Mouse (Mus musculus) limb, embryonic 14.5 days (tissue): ENCODE measurements around the gene Vstm2l. TPM values are rescaled to one million over a fixed set of nuclear protein-coding genes. Genes with fewer than 3 reads are reported as not detected.

ENCODE experiments used
- ATAC-seq: fragments of 200-750 bp; cut with Nextera tagmentation; 2 replicates; pipeline ENCODE4 v1.8.0; 2017; ENCODE audit warnings: low read depth, moderate number of reproducible peaks, moderate TSS enrichment; ENCODE audit not compliant: low FRiP score
- DNase-seq: peaks from one replicate; pipeline ENCODE4 v3.0.0-alpha.2; 2015; ENCODE audit warnings: low spot score
- H3K27ac ChIP-seq: fragments of 300-500 bp; sonication (generic); replicated peaks from 2 replicates; pipeline ENCODE4 v1.5.1; 2014; ENCODE audit warnings: low read depth, mild to moderate bottlenecking, low read length, moderate library complexity, mixed read lengths
- H3K27me3 ChIP-seq: fragments of 300-500 bp; sonication (generic); 2 replicates; pipeline ENCODE4 v1.6.1; 2014; ENCODE audit warnings: low read length, mixed read lengths; ENCODE audit not compliant: control insufficient read depth, insufficient read depth
- H3K36me3 ChIP-seq: fragments of 300-500 bp; sonication (generic); 2 replicates; pipeline ENCODE4 v1.6.1; 2014; ENCODE audit warnings: mild to moderate bottlenecking, low read length, moderate library complexity, mixed read lengths; ENCODE audit not compliant: control insufficient read depth, insufficient read depth
- H3K4me1 ChIP-seq: fragments of 300-500 bp; sonication (generic); 2 replicates; pipeline ENCODE4 v1.6.1; 2014; ENCODE audit warnings: antibody characterized with exemption, low read length, mixed read lengths; ENCODE audit not compliant: control insufficient read depth, insufficient read depth
- H3K4me2 ChIP-seq: fragments of 300-500 bp; sonication (generic); replicated peaks from 2 replicates; pipeline ENCODE4 v1.6.1; 2014; ENCODE audit warnings: low read depth, mild to moderate bottlenecking, low read length, moderate library complexity; ENCODE audit not compliant: severe bottlenecking
- H3K4me3 ChIP-seq: fragments of 300-500 bp; sonication (generic); replicated peaks from 2 replicates; pipeline ENCODE4 v1.5.1; 2014; ENCODE audit warnings: low read length
- H3K9ac ChIP-seq: fragments of 300-500 bp; sonication (generic); 2 replicates; pipeline ENCODE4 v1.6.1; 2014; ENCODE audit warnings: mild to moderate bottlenecking, low read depth, low read length, moderate library complexity; ENCODE audit not compliant: severe bottlenecking
- H3K9me3 ChIP-seq: fragments of 300-500 bp; sonication (generic); 2 replicates; pipeline ENCODE4 v1.6.1; 2016; ENCODE audit warnings: low read length; ENCODE audit not compliant: control insufficient read depth
- POLR2A ChIP-seq: fragments of 200-500 bp; IDR thresholded peaks from 2 replicates; pipeline ENCODE4 v1.8.0; 2012; ENCODE audit warnings: inconsistent platforms, mild to moderate bottlenecking, moderate library complexity, borderline replicate concordance; ENCODE audit not compliant: insufficient read depth, insufficient read length; ENCODE audit errors: extremely low read depth
- WGBS: fragments of 180-500 bp; shearing (Covaris S2); extraction: QIAGEN DNeasy Blood & Tissue Kit; methylation state at CpG from one replicate; pipeline ENCODE4 v1.1.7; 2014; 5-methylcytosine and 5-hydroxymethylcytosine counted together
- polyA plus RNA-seq, 2 experiments: library from polyadenylated mRNA; depleted of rRNA in 1 of 2; stranded (reverse) in 1 of 2; unstranded in 1 of 2; fragments of >200 nt; fragmentation: Nextera tagmentation in 1 of 2; extraction: Ambion mirVana in 1 of 2; gene quantifications; 2 replicates each; pipeline versions ENCODE4 v1.2.1 to v1.2.3; 2012 to 2014

The Vstm2l gene
- polyA plus RNA-seq, 2 experiments: 0.83 TPM; not detected in 1

- WGBS: 57% methylated on average over 6 of the region's 6 CpGs
- Histone ChIP-seq H3K27me3 (no peaks in the 10 kb centered on the region), H3K4me1 (peaks cover 9% of the 10 kb centered on the region), H3K27ac (no peak overlapping the region), H3K9ac (no peak overlapping the region), H3K9me3 (no peaks in the 10 kb centered on the region), H3K4me2 (no peak overlapping the region), H3K4me3 (no peak overlapping the region), H3K36me3 (no peaks in the 10 kb centered on the region)
- no peak for ATAC-seq
- no peak for TF ChIP-seq POLR2A
- no peak for DNase-seq
Measured at GRCm38 (mm10) chr2:157970124-157970523, 55.7 kb downstream of the Vstm2l start.

- H3K4me1 ChIP-seq: peaks cover 14% of the 10 kb centered on the region
- 1% methylated on average over 3 of the region's 3 CpGs for WGBS
- ATAC-seq: no peak
- peak; percentile 87 for DNase-seq
- H3K9ac ChIP-seq: no peak overlapping the region
- no peak for TF ChIP-seq POLR2A
- H3K4me2 ChIP-seq: no peak overlapping the region
- H3K9me3 ChIP-seq: no peaks in the 10 kb centered on the region
- H3K36me3 ChIP-seq: no peaks in the 10 kb centered on the region
- H3K27ac ChIP-seq: no peak overlapping the region
- no peak overlapping the region for H3K4me3 ChIP-seq
- H3K27me3 ChIP-seq: no peaks in the 10 kb centered on the region; the same call in 1 of the 2 replicates
Measured at GRCm38 (mm10) chr2:157970669-157971068, 56.2 kb downstream of the Vstm2l start.

- no peaks in the 10 kb centered on the region; the same call in 1 of the 2 replicates for H3K27me3 ChIP-seq
- no peak overlapping the region for H3K4me3 ChIP-seq
- 0 out of 2 replicates have a peak, but pooled peaks have one; percentile 34 for ATAC-seq
- H3K36me3 ChIP-seq: no peaks in the 10 kb centered on the region
- peaks cover 14% of the 10 kb centered on the region for H3K4me1 ChIP-seq
- WGBS: 2% methylated on average over 23 of the region's 23 CpGs
- peak overlapping the region; percentile 26; the same call in 1 of the 2 replicates for H3K4me2 ChIP-seq
- no peaks in the 10 kb centered on the region for H3K9me3 ChIP-seq
- no peak for TF ChIP-seq POLR2A
- no peak overlapping the region for H3K9ac ChIP-seq
- no peak for DNase-seq
- no peak overlapping the region for H3K27ac ChIP-seq
Measured at GRCm38 (mm10) chr2:157974604-157975501, 60.4 kb downstream of the Vstm2l start.

GRCm38 (mm10) chr2:157975595-157975994 lies 61.1 kb downstream of the Vstm2l start:
- Histone ChIP-seq H3K4me1 (peaks cover 14% of the 10 kb centered on the region), H3K27me3 (no peaks in the 10 kb centered on the region; the same call in 1 of the 2 replicates), H3K9me3 (no peaks in the 10 kb centered on the region), H3K4me3 (no peak overlapping the region), H3K9ac (no peak overlapping the region), H3K4me2 (peak overlapping the region; percentile 26; the same call in 1 of the 2 replicates), H3K27ac (no peak overlapping the region), H3K36me3 (no peaks in the 10 kb centered on the region)
- ATAC-seq (no peak), DNase-seq (no peak)
- TF ChIP-seq POLR2A: no peak
- WGBS: 0% methylated on average over 7 of the region's 7 CpGs

- H3K36me3 ChIP-seq: peaks cover 6% of the 10 kb centered on the region
- ATAC-seq (no peak), DNase-seq (no peak)
- no peak overlapping the region for H3K4me3 ChIP-seq
- no peak overlapping the region for H3K4me2 ChIP-seq
- H3K9ac ChIP-seq: no peak overlapping the region
- no peak overlapping the region for H3K27ac ChIP-seq
- 76% methylated on average over 5 of the region's 5 CpGs for WGBS
- no peaks in the 10 kb centered on the region for H3K9me3 ChIP-seq
- peaks cover 14% of the 10 kb centered on the region for H3K4me1 ChIP-seq
- H3K27me3 ChIP-seq: no peaks in the 10 kb centered on the region; the same call in 1 of the 2 replicates
- no peak for TF ChIP-seq POLR2A
Measured at GRCm38 (mm10) chr2:157979241-157979640, 64.8 kb downstream of the Vstm2l start.
